Mouse (Mus musculus): Measurements from ENCODE around the gene Stard3nl. TPM values are rescaled to one million over a fixed set of nuclear protein-coding genes. Genes with fewer than 3 reads are reported as not detected.

The Stard3nl gene
- total and polyA plus RNA-seq, 3 experiments, result 25.2 to 35.3 (median 30.5) TPM

- H3K9me3 ChIP-seq (replicated peaks; ENCODE audit: low read length), result no peaks in the 10 kb centered on the region
- in situ Hi-C loops (cut with MboI; ENCODE audit: low pct_ligation_motif_present, low pct_unique_long_range_greater_than_20kb, low sequenced_read_pairs) (no loop called here), dilution Hi-C loops (cut with MboI; ENCODE audit: extremely low pct_ligation_motif_present, extremely low pct_unique_long_range_greater_than_20kb, low sequenced_read_pairs) (no loop called here)
- H3K27ac ChIP-seq (ENCODE audit: insufficient read depth, low read depth), result no peak overlapping the region
- no peaks in the 10 kb centered on the region for H3K36me3 ChIP-seq (replicated peaks in 1 of 2; ENCODE audit: control insufficient read depth in 1 of 2, insufficient read depth in 1 of 2, low read length in 1 of 2)
- H3K9ac ChIP-seq (ENCODE audit: insufficient read depth, low read depth), result no peak overlapping the region
- no peaks in the 10 kb centered on the region for H3K27me3 ChIP-seq (replicated peaks)
- H3K4me3 ChIP-seq (replicated peaks in 1 of 3; ENCODE audit: low read depth in 2 of 3, low read length in 2 of 3, poor library complexity in 1 of 3), result no peak overlapping the region
- DNase-seq (ENCODE audit: extremely low read depth), result no peak
- H3K4me2 ChIP-seq (ENCODE audit: insufficient read depth, low read depth, poor library complexity, severe bottlenecking), result no peak overlapping the region
- no peak for TF ChIP-seq ZKSCAN1 (IDR thresholded peaks at IDR 0.05; ENCODE audit: borderline replicate concordance, low read depth, low read length)
- no peak for TF ChIP-seq ZMIZ1 (IDR thresholded peaks at IDR 0.05; ENCODE audit: low read depth, low read length)
- no peak for TF ChIP-seq CHD1 (IDR thresholded peaks at IDR 0.05; ENCODE audit: low read depth, low read length)
- no peak for TF ChIP-seq SMC3 (IDR thresholded peaks at IDR 0.05; ENCODE audit: low read depth, low read length)
- no peak for TF ChIP-seq NRF1 (IDR thresholded peaks at IDR 0.05; ENCODE audit: low read depth, low read length)
- no peak for TF ChIP-seq POLR2AphosphoS2 (IDR thresholded peaks at IDR 0.05; ENCODE audit: low read depth, low read length)
- no peak for TF ChIP-seq MXI1 (IDR thresholded peaks at IDR 0.05; ENCODE audit: low read depth, low read length)
- TF ChIP-seq BHLHE40 (IDR thresholded peaks at IDR 0.05; ENCODE audit: low read depth, low read length), result no peak
- TF ChIP-seq JUND (conservative IDR thresholded peaks at IDR 0.05; ENCODE audit: low read depth, low read length), result no peak
- TF ChIP-seq MAZ (IDR thresholded peaks at IDR 0.05; ENCODE audit: low read depth, low read length), result no peak
- no peak for TF ChIP-seq USF1 (IDR thresholded peaks at IDR 0.05; ENCODE audit: low read depth, low read length)
- no peak for TF ChIP-seq HCFC1 (IDR thresholded peaks at IDR 0.05; ENCODE audit: low read depth, low read length)
- TF ChIP-seq PAX5 (IDR thresholded peaks at IDR 0.05; ENCODE audit: low read length), result no peak
- TF ChIP-seq MAFK (IDR thresholded peaks at IDR 0.05; ENCODE audit: insufficient replicate concordance, low read length), result no peak
- TF ChIP-seq RAD21 (IDR thresholded peaks at IDR 0.05; ENCODE audit: low read depth, low read length), result no peak
- no peak for TF ChIP-seq TCF12 (IDR thresholded peaks at IDR 0.05; ENCODE audit: low read depth, low read length)
- TF ChIP-seq MYC (IDR thresholded peaks at IDR 0.05; ENCODE audit: low read depth, low read length), result no peak
- no peak for TF ChIP-seq CTCF (conservative IDR thresholded peaks at IDR 0.05 in 1 of 2, IDR thresholded peaks at IDR 0.05 in 1 of 2; ENCODE audit: low read depth in 2 of 2, low read length in 2 of 2)
- no peaks in the 10 kb centered on the region for H3K79me2 ChIP-seq (replicated peaks; ENCODE audit: control insufficient read depth, extremely low read depth, insufficient read depth, poor library complexity, severe bottlenecking)
- H3K4me1 ChIP-seq (ENCODE audit: control insufficient read depth in 1 of 2, insufficient read depth in 2 of 2), result peaks cover 18 to 32% of the 10 kb centered on the region in 2 experiments
Observed at GRCm38 (mm10) chr13:19410694-19411093, 15.1 kb upstream of the Stard3nl start.

- Histone ChIP-seq H3K4me2 (ENCODE audit: insufficient read depth, low read depth, poor library complexity, severe bottlenecking) (no peak overlapping the region), H3K79me2 (replicated peaks; ENCODE audit: control insufficient read depth, extremely low read depth, insufficient read depth, poor library complexity, severe bottlenecking) (no peaks in the 10 kb centered on the region), H3K9me3 (replicated peaks; ENCODE audit: low read length) (no peaks in the 10 kb centered on the region), H3K36me3 (replicated peaks in 1 of 2; ENCODE audit: control insufficient read depth in 1 of 2, insufficient read depth in 1 of 2, low read length in 1 of 2) (no peaks in the 10 kb centered on the region), H3K9ac (ENCODE audit: insufficient read depth, low read depth) (no peak overlapping the region), H3K27me3 (replicated peaks) (no peaks in the 10 kb centered on the region), H3K4me3 (replicated peaks in 1 of 3; ENCODE audit: low read depth in 2 of 3, low read length in 2 of 3, poor library complexity in 1 of 3) (no peak overlapping the region), H3K4me1 (ENCODE audit: control insufficient read depth in 1 of 2, insufficient read depth in 2 of 2) (peaks cover 15 to 26% of the 10 kb centered on the region in 2 experiments), H3K27ac (ENCODE audit: insufficient read depth, low read depth) (no peak overlapping the region)
- DNase-seq (ENCODE audit: extremely low read depth), result no peak
- TF ChIP-seq CHD2 (IDR thresholded peaks at IDR 0.05; ENCODE audit: low read length) (no peak), CHD1 (IDR thresholded peaks at IDR 0.05; ENCODE audit: low read depth, low read length) (no peak), CTCF (conservative IDR thresholded peaks at IDR 0.05 in 1 of 2, IDR thresholded peaks at IDR 0.05 in 1 of 2; ENCODE audit: low read depth in 2 of 2, low read length in 2 of 2) (no peak), JUND (conservative IDR thresholded peaks at IDR 0.05; ENCODE audit: low read depth, low read length) (no peak), NELFE (IDR thresholded peaks at IDR 0.05; ENCODE audit: low read depth, low read length) (no peak), EP300 (IDR thresholded peaks at IDR 0.05; ENCODE audit: low read length) (no peak), TBP (conservative IDR thresholded peaks at IDR 0.05; ENCODE audit: low read depth, low read length) (no peak), USF1 (IDR thresholded peaks at IDR 0.05; ENCODE audit: low read depth, low read length) (no peak), GABPA (IDR thresholded peaks at IDR 0.05; ENCODE audit: insufficient replicate concordance, low read depth, low read length) (no peak), UBTF (IDR thresholded peaks at IDR 0.05; ENCODE audit: low read depth, low read length) (no peak), ZC3H11A (IDR thresholded peaks at IDR 0.05; ENCODE audit: low read depth, low read length) (no peak), KAT2A (IDR thresholded peaks at IDR 0.05; ENCODE audit: insufficient replicate concordance, low read length) (no peak), POLR2AphosphoS2 (IDR thresholded peaks at IDR 0.05; ENCODE audit: low read depth, low read length) (no peak), SIN3A (IDR thresholded peaks at IDR 0.05; ENCODE audit: low read length) (no peak), IRF4 (IDR thresholded peaks at IDR 0.05; ENCODE audit: low read depth, low read length) (no peak), TCF12 (IDR thresholded peaks at IDR 0.05; ENCODE audit: low read depth, low read length) (no peak), ZMIZ1 (IDR thresholded peaks at IDR 0.05; ENCODE audit: low read depth, low read length) (no peak), ELF1 (IDR thresholded peaks at IDR 0.05; ENCODE audit: low read depth, low read length) (no peak), HCFC1 (IDR thresholded peaks at IDR 0.05; ENCODE audit: low read depth, low read length) (no peak)
- in situ Hi-C loops (cut with MboI; ENCODE audit: low pct_ligation_motif_present, low pct_unique_long_range_greater_than_20kb, low sequenced_read_pairs) (no loop called here), dilution Hi-C loops (cut with MboI; ENCODE audit: extremely low pct_ligation_motif_present, extremely low pct_unique_long_range_greater_than_20kb, low sequenced_read_pairs) (no loop called here)
Observed at GRCm38 (mm10) chr13:19407953-19408352, 12.4 kb upstream of the Stard3nl start.
